Mouse (Mus musculus) liver, postnatal 0 days (tissue): ENCODE results near the gene Paqr7. TPM values are rescaled to one million over a fixed set of nuclear protein-coding genes. Genes with fewer than 3 reads are reported as not detected.

Experiments used
- ATAC-seq: fragments of 200-750 bp; cut with Nextera tagmentation; 2 replicates; pipeline ENCODE4 v1.8.0; 2017; ENCODE audit warnings: mild to moderate bottlenecking, moderate library complexity
- DNase-seq: peaks from one replicate; pipeline ENCODE4 v3.0.0-alpha.2; 2016
- H3K27ac ChIP-seq: fragments of 300-500 bp; sonication (generic); 2 replicates; pipeline ENCODE4 v1.5.1; 2014; ENCODE audit warnings: antibody characterized with exemption, moderate library complexity, mild to moderate bottlenecking, low read depth
- H3K27me3 ChIP-seq: fragments of 300-500 bp; sonication (generic); 2 replicates; pipeline ENCODE4 v1.6.1; 2014; ENCODE audit warnings: low read length, control low read depth, mixed read lengths; ENCODE audit not compliant: insufficient read depth
- H3K36me3 ChIP-seq: fragments of 300-500 bp; sonication (generic); replicated peaks from 2 replicates; pipeline ENCODE4 v1.6.1; 2014; ENCODE audit warnings: mild to moderate bottlenecking, control low read depth, low read length, moderate library complexity, mixed read lengths; ENCODE audit not compliant: insufficient read depth
- H3K4me1 ChIP-seq: fragments of 300-500 bp; sonication (generic); 2 replicates; pipeline ENCODE4 v1.6.1; 2014; ENCODE audit warnings: antibody characterized with exemption, mild to moderate bottlenecking, control low read depth; ENCODE audit not compliant: insufficient read depth
- H3K4me2 ChIP-seq: fragments of 300-500 bp; sonication (generic); 2 replicates; pipeline ENCODE4 v1.6.1; 2014; ENCODE audit warnings: low read depth, mild to moderate bottlenecking, low read length, moderate library complexity, mixed read lengths
- H3K4me3 ChIP-seq: fragments of 300-500 bp; sonication (generic); 2 replicates; pipeline ENCODE4 v1.5.1; 2014; ENCODE audit warnings: low read depth, low read length
- H3K9ac ChIP-seq: fragments of 300-500 bp; sonication (generic); replicated peaks from 2 replicates; pipeline ENCODE4 v1.6.1; 2014; ENCODE audit warnings: mild to moderate bottlenecking, moderate library complexity
- H3K9me3 ChIP-seq: fragments of 300-500 bp; sonication (generic); 2 replicates; pipeline ENCODE4 v1.6.1; 2016; ENCODE audit warnings: mild to moderate bottlenecking, control low read depth, low read length, mixed read lengths
- CTCF ChIP-seq: sonication (generic); IDR thresholded peaks from 2 replicates; pipeline ENCODE4 v1.5.1; 2016; ENCODE audit warnings: antibody characterized with exemption, low read depth
- EP300 ChIP-seq: IDR thresholded peaks from 2 replicates; pipeline ENCODE4 v1.6.1; 2016; ENCODE audit warnings: antibody characterized with exemption, low read depth, mild to moderate bottlenecking
- WGBS: fragments of 180-500 bp; shearing (Covaris S2); extraction: QIAGEN DNeasy Blood & Tissue Kit; methylation state at CpG from one replicate; pipeline ENCODE4 v1.1.7; 2014; ENCODE audit not compliant: insufficient replicate concordance; 5-methylcytosine and 5-hydroxymethylcytosine counted together
- microRNA-seq: library from miRNA; unstranded; fragments of <30 nt; microRNA quantifications from one replicate; pipeline ENCODE4, GENCODE M21; 2016
- polyA plus RNA-seq: library from polyadenylated mRNA; unstranded; fragments of >200 nt; fragmentation: Nextera tagmentation; extraction: Ambion mirVana; gene quantifications from 2 replicates; pipeline ENCODE4 v1.2.1, GENCODE M21; 2015

Gene Paqr7
- polyA plus RNA-seq, 1 experiment from 2014 or later, result 12.4 TPM

DNA sequence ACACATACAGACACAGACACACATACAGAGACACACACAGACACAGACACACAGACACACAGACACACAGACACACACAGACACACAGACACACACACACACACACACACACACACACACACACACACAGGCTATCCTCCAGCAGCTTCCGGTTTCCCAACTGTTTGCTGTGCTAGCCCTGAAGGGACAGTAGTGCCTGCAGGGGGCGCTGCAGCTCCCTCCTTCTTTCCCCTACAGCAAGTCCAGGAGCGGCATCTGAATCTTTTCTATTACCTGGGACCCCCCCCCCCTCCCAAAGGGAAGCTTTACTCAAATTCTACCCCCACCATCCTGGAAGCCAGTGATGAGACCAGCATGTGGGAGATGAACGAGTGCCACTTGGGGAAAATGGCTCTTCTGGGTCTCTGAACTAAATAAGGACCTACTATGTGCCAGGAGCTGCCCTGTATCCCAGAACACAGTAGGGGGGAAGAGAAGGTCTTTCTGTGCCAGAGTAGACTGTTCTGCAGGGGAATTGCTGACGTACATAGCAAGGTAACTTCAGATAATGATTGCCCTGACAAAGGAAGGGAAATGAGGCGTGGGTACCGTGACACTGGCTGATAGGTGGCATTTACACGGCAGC lies 59.6 kb downstream of the Paqr7 start:
- Histone ChIP-seq H3K27ac (no peak overlapping the region), H3K4me2 (no peak overlapping the region), H3K9me3 (no peaks in the 10 kb centered on the region), H3K27me3 (peaks cover 4% of the 10 kb centered on the region; the same call in 1 of the 2 replicates), H3K9ac (no peak overlapping the region), H3K36me3 (no peaks in the 10 kb centered on the region), H3K4me1 (peaks cover 12% of the 10 kb centered on the region), H3K4me3 (no peak overlapping the region)
- peak; percentile 66 for DNase-seq
- TF ChIP-seq CTCF (peak; percentile 59), EP300 (no peak)
- no peak for ATAC-seq
- WGBS, result 63% methylated on average over 7 of the region's 8 CpGs

DNA sequence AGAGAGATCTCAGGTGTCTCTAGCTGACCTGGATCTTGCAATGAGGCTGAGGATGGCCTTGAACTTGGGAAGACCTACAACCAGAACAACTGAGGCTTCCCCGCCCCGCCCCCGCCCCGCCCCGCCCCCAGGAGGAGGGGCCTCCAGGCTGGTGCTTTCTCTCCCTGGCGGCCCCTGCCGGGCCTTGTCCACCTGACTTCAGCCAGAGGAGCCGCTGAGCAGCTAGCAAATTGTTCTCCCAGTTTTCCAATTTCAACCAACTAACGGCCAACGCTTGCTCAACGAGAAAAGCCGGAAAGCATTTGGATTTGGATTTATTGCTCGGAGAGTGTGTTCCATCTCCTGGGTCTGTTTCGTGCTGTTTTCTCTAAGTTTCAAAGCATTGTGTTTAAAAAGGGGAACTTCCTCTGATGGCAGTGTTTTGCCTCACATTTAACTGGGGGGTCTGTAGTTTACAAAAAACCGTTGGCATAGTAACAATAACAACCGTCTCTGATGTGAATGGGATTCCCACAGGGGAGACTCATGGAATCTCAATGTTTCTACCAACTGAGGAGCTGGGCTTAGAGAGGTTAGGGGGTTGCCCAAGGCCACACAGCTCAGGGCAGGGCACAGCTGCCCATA lies 61.2 kb downstream of the Paqr7 start:
- ATAC-seq (no peak), DNase-seq (peak; percentile 66)
- Histone ChIP-seq H3K9ac (no peak overlapping the region), H3K9me3 (no peaks in the 10 kb centered on the region), H3K4me3 (no peak overlapping the region), H3K36me3 (no peaks in the 10 kb centered on the region), H3K4me1 (peaks cover 5% of the 10 kb centered on the region; the same call in 1 of the 2 replicates), H3K27me3 (no peaks in the 10 kb centered on the region), H3K27ac (peak overlapping the region; percentile 69; the same call in 1 of the 2 replicates), H3K4me2 (peak overlapping the region; percentile 33; the same call in 1 of the 2 replicates)
- TF ChIP-seq EP300 (no peak), CTCF (0 out of 2 replicates have a peak, but pooled peaks have one; percentile 8)
- 15% methylated on average over 15 of the region's 16 CpGs for WGBS

DNA sequence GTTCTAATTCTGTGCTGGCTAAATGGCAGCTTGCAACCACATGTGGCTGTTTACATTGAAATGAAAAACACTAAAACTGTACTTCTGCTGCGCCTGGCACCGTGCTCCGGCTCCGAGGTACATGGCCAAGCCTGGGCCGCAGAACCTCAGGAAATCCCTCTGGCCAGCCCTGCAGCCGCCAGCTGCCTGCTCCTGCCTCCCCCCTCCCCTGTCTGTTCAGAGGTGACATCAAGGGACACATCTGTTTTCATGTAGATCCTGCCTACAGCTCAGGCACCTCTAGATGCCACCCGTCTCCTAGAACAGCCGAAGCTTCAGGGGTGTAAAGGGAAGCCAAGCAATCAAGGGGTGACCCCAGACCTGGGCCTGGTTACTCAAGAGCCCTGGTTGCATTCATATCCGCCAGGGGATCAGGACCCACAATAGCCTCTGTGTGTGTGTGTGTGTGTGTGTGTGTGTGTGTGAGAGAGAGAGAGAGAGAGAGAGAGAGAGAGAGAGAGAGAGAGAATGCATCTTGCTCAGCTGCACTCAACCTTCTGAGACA lies 62.1 kb downstream of the Paqr7 start:
- Histone ChIP-seq H3K4me1 (peaks cover 5% of the 10 kb centered on the region; the same call in 1 of the 2 replicates), H3K9ac (no peak overlapping the region), H3K36me3 (no peaks in the 10 kb centered on the region), H3K27ac (peak overlapping the region; percentile 69; the same call in 1 of the 2 replicates), H3K4me3 (no peak overlapping the region), H3K4me2 (0 out of 2 replicates have a peak overlapping the region, but pooled peaks have one; percentile 22), H3K27me3 (no peaks in the 10 kb centered on the region), H3K9me3 (no peaks in the 10 kb centered on the region)
- DNase-seq (no peak), ATAC-seq (no peak)
- TF ChIP-seq EP300 (no peak), CTCF (no peak)
- WGBS, result 57% methylated on average over 9 of the region's 9 CpGs

DNA sequence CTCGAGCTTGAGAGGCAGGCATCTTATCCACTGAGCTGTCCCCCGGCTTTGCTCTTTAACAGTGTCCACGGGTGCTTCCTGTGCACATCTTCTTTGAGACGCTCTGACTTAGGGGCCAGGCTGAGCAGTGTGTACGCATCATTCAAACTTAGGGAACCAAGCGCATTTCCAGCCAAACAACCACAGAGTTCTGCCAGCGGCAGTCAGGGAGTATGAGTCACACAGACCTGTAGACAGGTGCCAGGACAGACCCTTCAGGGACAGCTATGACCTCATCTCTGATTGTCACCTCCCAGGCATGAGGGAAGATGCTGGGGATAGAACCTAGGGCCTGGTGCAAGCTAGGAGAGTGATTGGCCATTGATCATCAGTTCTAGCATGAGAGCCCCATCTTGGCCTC lies 62.7 kb downstream of the Paqr7 start:
- TF ChIP-seq CTCF (no peak), EP300 (no peak)
- H3K27me3 ChIP-seq, result no peaks in the 10 kb centered on the region
- ATAC-seq (no peak), DNase-seq (no peak)
- no peaks in the 10 kb centered on the region for H3K36me3 ChIP-seq
- H3K4me1 ChIP-seq, result peaks cover 5% of the 10 kb centered on the region; the same call in 1 of the 2 replicates
- WGBS, result 61% methylated on average over 7 of the region's 7 CpGs
- H3K9ac ChIP-seq, result no peak overlapping the region
- no peak overlapping the region for H3K4me2 ChIP-seq
- no peak overlapping the region for H3K27ac ChIP-seq
- H3K9me3 ChIP-seq, result no peaks in the 10 kb centered on the region
- H3K4me3 ChIP-seq, result no peak overlapping the region

Small RNA genes lying within 50 kb of the gene (microRNA-seq; reads per million reads assigned to microRNA genes)
- not detected for gene Gm23634

Other genes with a start within 250 kb of the Paqr7 start
- gene Gm30191, start 249.8 kb upstream of the Paqr7 start, polyA plus RNA-seq, result not detected in 2 replicates
- gene Grrp1, start 242.6 kb upstream of the Paqr7 start, polyA plus RNA-seq, result 1.4 and 1.5 TPM in 2 replicates
- gene Pdik1l, start 208.8 kb upstream of the Paqr7 start, polyA plus RNA-seq, result 5.9 and 7.2 TPM in 2 replicates
- gene Trim63, start 181.6 kb upstream of the Paqr7 start, polyA plus RNA-seq, result 0.34 and 0.69 TPM in 2 replicates
- gene Slc30a2, start 153.5 kb upstream of the Paqr7 start, polyA plus RNA-seq, result not detected in 2 replicates
- gene Extl1, start 112.8 kb upstream of the Paqr7 start, polyA plus RNA-seq, result 0.20 and 0.33 TPM in 2 replicates
- 13.5 and 14.3 TPM in 2 replicates for gene Pafah2, start 100.4 kb upstream of the Paqr7 start, polyA plus RNA-seq
- gene Stmn1, start 28.4 kb upstream of the Paqr7 start, polyA plus RNA-seq, result 249 and 258 TPM in 2 replicates
- gene Aunip, start 14.3 kb downstream of the Paqr7 start, polyA plus RNA-seq, result 6.9 and 7.1 TPM in 2 replicates
- 56.9 and 60.3 TPM in 2 replicates for gene Mtfr1l, start 38.7 kb downstream of the Paqr7 start, polyA plus RNA-seq
- gene Selenon, start 55.5 kb downstream of the Paqr7 start, polyA plus RNA-seq, result 2.8 TPM in 2 replicates
- gene Man1c1, start 207.6 kb downstream of the Paqr7 start, polyA plus RNA-seq, result 1.5 and 1.7 TPM in 2 replicates